Mouse (Mus musculus): ENCODE results near the gene Gm11559. TPM values are rescaled to one million over a fixed set of nuclear protein-coding genes. Genes with fewer than 3 reads are reported as not detected.

The Gm11559 gene
- polyA plus RNA-seq, 1 experiment from 2014 or later: not detected

Other genes starting within 250 kb of the Gm11559 start
- gene Krtap2-4, start 249.6 kb upstream of the Gm11559 start, polyA plus RNA-seq (2015; fragmentation: Nextera tagmentation; extraction: Ambion mirVana): not detected in 2 replicates
- not detected in 2 replicates for gene Gm11562, start 244.0 kb upstream of the Gm11559 start, polyA plus RNA-seq (2015; fragmentation: Nextera tagmentation; extraction: Ambion mirVana)
- gene Krtap4-1, start 236.2 kb upstream of the Gm11559 start, polyA plus RNA-seq (2015; fragmentation: Nextera tagmentation; extraction: Ambion mirVana): not detected in 2 replicates
- not detected in 2 replicates for gene Krtap4-2, start 229.4 kb upstream of the Gm11559 start, polyA plus RNA-seq (2015; fragmentation: Nextera tagmentation; extraction: Ambion mirVana)
- gene Krtap4-7, start 220.4 kb upstream of the Gm11559 start, polyA plus RNA-seq (2015; fragmentation: Nextera tagmentation; extraction: Ambion mirVana): not detected in 2 replicates
- gene Gm11555, start 214.2 kb upstream of the Gm11559 start, polyA plus RNA-seq (2015; fragmentation: Nextera tagmentation; extraction: Ambion mirVana): not detected in 2 replicates
- gene Gm11563, start 205.5 kb upstream of the Gm11559 start, polyA plus RNA-seq (2015; fragmentation: Nextera tagmentation; extraction: Ambion mirVana): not detected in 2 replicates
- gene Krtap4-6, start 198.5 kb upstream of the Gm11559 start, polyA plus RNA-seq (2015; fragmentation: Nextera tagmentation; extraction: Ambion mirVana): not detected in 2 replicates
- gene Gm14190, start 173.7 kb upstream of the Gm11559 start, polyA plus RNA-seq (2015; fragmentation: Nextera tagmentation; extraction: Ambion mirVana): not detected in 2 replicates
- not detected in 2 replicates for gene Gm14180, start 130.2 kb upstream of the Gm11559 start, polyA plus RNA-seq (2015; fragmentation: Nextera tagmentation; extraction: Ambion mirVana)
- not detected in 2 replicates for gene Gm11595, start 91.6 kb upstream of the Gm11559 start, polyA plus RNA-seq (2015; fragmentation: Nextera tagmentation; extraction: Ambion mirVana)
- not detected in 2 replicates for gene Krtap4-8, start 83.8 kb upstream of the Gm11559 start, polyA plus RNA-seq (2015; fragmentation: Nextera tagmentation; extraction: Ambion mirVana)
- gene Krtap4-9, start 79.3 kb upstream of the Gm11559 start, polyA plus RNA-seq (2015; fragmentation: Nextera tagmentation; extraction: Ambion mirVana): not detected in 2 replicates
- gene Gm11596, start 71.0 kb upstream of the Gm11559 start, polyA plus RNA-seq (2015; fragmentation: Nextera tagmentation; extraction: Ambion mirVana): not detected in 2 replicates
- gene Gm11569, start 65.5 kb upstream of the Gm11559 start, polyA plus RNA-seq (2015; fragmentation: Nextera tagmentation; extraction: Ambion mirVana): not detected in 2 replicates
- not detected in 2 replicates for gene Gm11554, start 60.0 kb upstream of the Gm11559 start, polyA plus RNA-seq (2015; fragmentation: Nextera tagmentation; extraction: Ambion mirVana)
- gene Krtap4-13, start 54.6 kb upstream of the Gm11559 start, polyA plus RNA-seq (2015; fragmentation: Nextera tagmentation; extraction: Ambion mirVana): not detected in 2 replicates
- gene Gm11564, start 48.8 kb upstream of the Gm11559 start, polyA plus RNA-seq (2015; fragmentation: Nextera tagmentation; extraction: Ambion mirVana): not detected in 2 replicates
- gene 2300003K06Rik, start 26.4 kb upstream of the Gm11559 start, polyA plus RNA-seq (2015; fragmentation: Nextera tagmentation; extraction: Ambion mirVana): not detected in 2 replicates
- not detected in 2 replicates for gene Krtap4-16, start 12.9 kb upstream of the Gm11559 start, polyA plus RNA-seq (2015; fragmentation: Nextera tagmentation; extraction: Ambion mirVana)
- gene Gm11568, start 6.6 kb upstream of the Gm11559 start, polyA plus RNA-seq (2015; fragmentation: Nextera tagmentation; extraction: Ambion mirVana): not detected in 2 replicates
- not detected in 2 replicates for gene Krtap9-1, start 8.9 kb downstream of the Gm11559 start, polyA plus RNA-seq (2015; fragmentation: Nextera tagmentation; extraction: Ambion mirVana)
- gene Gm11567, start 14.7 kb downstream of the Gm11559 start, polyA plus RNA-seq (2015; fragmentation: Nextera tagmentation; extraction: Ambion mirVana): not detected in 2 replicates
- gene Krtap31-1, start 43.4 kb downstream of the Gm11559 start, polyA plus RNA-seq (2015; fragmentation: Nextera tagmentation; extraction: Ambion mirVana): not detected in 2 replicates
- not detected in 2 replicates for gene Gm11565, start 50.3 kb downstream of the Gm11559 start, polyA plus RNA-seq (2015; fragmentation: Nextera tagmentation; extraction: Ambion mirVana)
- not detected in 2 replicates for gene Krtap31-2, start 71.8 kb downstream of the Gm11559 start, polyA plus RNA-seq (2015; fragmentation: Nextera tagmentation; extraction: Ambion mirVana)
- gene Krtap9-5, start 84.0 kb downstream of the Gm11559 start, polyA plus RNA-seq (2015; fragmentation: Nextera tagmentation; extraction: Ambion mirVana): not detected in 2 replicates
- gene Krtap29-1, start 114.6 kb downstream of the Gm11559 start, polyA plus RNA-seq (2015; fragmentation: Nextera tagmentation; extraction: Ambion mirVana): not detected in 2 replicates
- gene Krtap16-1, start 122.1 kb downstream of the Gm11559 start, polyA plus RNA-seq (2015; fragmentation: Nextera tagmentation; extraction: Ambion mirVana): not detected in 2 replicates
- gene Krtap17-1, start 129.5 kb downstream of the Gm11559 start, polyA plus RNA-seq (2015; fragmentation: Nextera tagmentation; extraction: Ambion mirVana): not detected in 2 replicates
- gene Krt33a, start 151.7 kb downstream of the Gm11559 start, polyA plus RNA-seq (2015; fragmentation: Nextera tagmentation; extraction: Ambion mirVana): not detected in 2 replicates
- not detected in 2 replicates for gene Krt33b, start 165.4 kb downstream of the Gm11559 start, polyA plus RNA-seq (2015; fragmentation: Nextera tagmentation; extraction: Ambion mirVana)
- gene Krt34, start 177.1 kb downstream of the Gm11559 start, polyA plus RNA-seq (2015; fragmentation: Nextera tagmentation; extraction: Ambion mirVana): not detected in 2 replicates
- not detected in 2 replicates for gene Krt31, start 186.1 kb downstream of the Gm11559 start, polyA plus RNA-seq (2015; fragmentation: Nextera tagmentation; extraction: Ambion mirVana)
- not detected in 2 replicates for gene Krt32, start 223.8 kb downstream of the Gm11559 start, polyA plus RNA-seq (2015; fragmentation: Nextera tagmentation; extraction: Ambion mirVana)
- not detected in 2 replicates for gene Krt35, start 231.8 kb downstream of the Gm11559 start, polyA plus RNA-seq (2015; fragmentation: Nextera tagmentation; extraction: Ambion mirVana)
- gene Krt36, start 241.2 kb downstream of the Gm11559 start, polyA plus RNA-seq (2015; fragmentation: Nextera tagmentation; extraction: Ambion mirVana): 0.86 and 1.2 TPM in 2 replicates

All from kidney, embryonic 15.5 days (tissue).